Mouse (Mus musculus): Measurements from ENCODE around the gene Trabd2b. TPM values are rescaled to one million over a fixed set of nuclear protein-coding genes. Genes with fewer than 3 reads are reported as not detected.

Trabd2b gene
- polyA plus RNA-seq, 1 experiment = 4.8 TPM

DNA sequence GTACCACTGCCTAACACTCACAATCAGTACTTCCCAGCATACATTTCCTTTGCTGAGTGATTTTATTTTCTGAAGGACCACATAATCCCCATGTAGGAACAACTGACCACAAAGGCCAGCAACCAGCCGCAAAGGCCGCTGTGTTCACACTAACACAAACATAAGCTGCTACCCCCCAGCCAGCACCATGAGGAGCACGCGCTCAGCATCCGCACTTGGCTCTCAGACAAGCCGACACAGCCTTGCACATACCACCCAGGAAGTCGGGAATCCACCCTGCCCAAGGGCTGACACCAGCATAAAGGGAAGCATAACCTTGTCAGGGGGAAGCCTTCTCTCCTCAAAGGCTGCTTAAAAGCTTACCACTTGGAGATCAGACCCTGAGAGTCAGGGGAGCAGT lies 38.7 kb upstream of the Trabd2b start:
- DNase-seq = no peak
- no peak for TF ChIP-seq CTCF (IDR thresholded peaks at IDR 0.05; ENCODE audit: borderline replicate concordance, insufficient read depth, low read depth, low read length)
- no peaks in the 10 kb centered on the region for H3K4me1 ChIP-seq (ENCODE audit: control insufficient read depth, insufficient read depth, low read length)
- no peaks in the 10 kb centered on the region; the same call in 1 of the 2 replicates for H3K27me3 ChIP-seq (ENCODE audit: control insufficient read depth, insufficient read depth, low read length)
- H3K27ac ChIP-seq (ENCODE audit: insufficient read depth, low read length) = no peak overlapping the region
- WGBS = 32% methylated on average over 7 of the region's 7 CpGs
- no peak overlapping the region for H3K4me3 ChIP-seq (replicated peaks; ENCODE audit: insufficient read depth, low read depth, low read length)

GRCm38 (mm10) chr4:114369591-114369990 lies 36.9 kb upstream of the Trabd2b start:
- Histone ChIP-seq H3K27ac (ENCODE audit: insufficient read depth, low read length) (no peak overlapping the region), H3K27me3 (ENCODE audit: control insufficient read depth, insufficient read depth, low read length) (no peaks in the 10 kb centered on the region; the same call in 1 of the 2 replicates), H3K4me1 (ENCODE audit: control insufficient read depth, insufficient read depth, low read length) (no peaks in the 10 kb centered on the region), H3K4me3 (replicated peaks; ENCODE audit: insufficient read depth, low read depth, low read length) (no peak overlapping the region)
- DNase-seq = no peak
- TF ChIP-seq POLR2A (IDR thresholded peaks at IDR 0.05; ENCODE audit: borderline replicate concordance, insufficient read depth, low read length) (no peak), CTCF (IDR thresholded peaks at IDR 0.05; ENCODE audit: borderline replicate concordance, insufficient read depth, low read depth, low read length) (no peak)
- WGBS = 94% methylated on average over 2 of the region's 2 CpGs

DNA sequence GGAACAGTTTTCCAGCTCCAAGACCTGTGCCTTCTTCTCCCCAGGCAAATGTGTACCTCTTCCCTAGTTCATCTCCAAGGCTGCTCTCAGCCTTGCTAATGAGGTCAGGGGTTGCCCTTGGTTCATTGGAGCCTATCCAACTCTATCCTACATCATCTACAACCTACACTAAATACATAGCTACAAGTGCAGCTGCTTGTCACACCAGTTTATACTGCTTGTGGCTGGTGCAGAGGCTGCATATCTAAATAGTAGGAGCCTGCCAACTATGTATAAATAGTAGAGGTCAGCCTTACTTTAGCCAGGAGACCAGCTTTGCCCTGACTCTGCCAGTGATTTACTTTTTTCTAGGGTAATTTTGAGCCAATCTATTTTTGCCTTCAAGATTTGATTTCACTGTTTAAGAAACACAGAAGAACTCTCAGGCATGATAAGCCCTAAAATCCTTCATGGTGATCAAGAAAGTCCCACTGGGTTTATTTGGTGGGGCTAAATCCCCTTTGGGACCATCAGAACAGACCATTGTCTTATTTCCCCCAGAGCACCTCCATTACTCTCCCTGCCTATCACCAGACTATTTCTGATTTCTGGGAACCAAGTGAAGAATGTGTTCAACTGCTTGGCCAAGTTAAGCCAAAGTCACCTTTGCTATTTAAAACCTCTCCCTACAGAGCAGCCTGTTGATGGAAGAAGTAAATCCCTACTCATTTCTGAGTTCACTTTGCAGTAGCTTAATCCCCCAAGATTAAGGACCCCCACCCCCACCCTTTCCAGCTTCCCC lies 35.4 kb upstream of the Trabd2b start:
- Histone ChIP-seq H3K4me1 (ENCODE audit: control insufficient read depth, insufficient read depth, low read length) (no peaks in the 10 kb centered on the region), H3K4me3 (replicated peaks; ENCODE audit: insufficient read depth, low read depth, low read length) (no peak overlapping the region), H3K27ac (ENCODE audit: insufficient read depth, low read length) (no peak overlapping the region), H3K27me3 (ENCODE audit: control insufficient read depth, insufficient read depth, low read length) (no peaks in the 10 kb centered on the region; the same call in 1 of the 2 replicates)
- DNase-seq = no peak
- TF ChIP-seq POLR2A (IDR thresholded peaks at IDR 0.05; ENCODE audit: borderline replicate concordance, insufficient read depth, low read length) (no peak), CTCF (IDR thresholded peaks at IDR 0.05; ENCODE audit: borderline replicate concordance, insufficient read depth, low read depth, low read length) (no peak)

DNA sequence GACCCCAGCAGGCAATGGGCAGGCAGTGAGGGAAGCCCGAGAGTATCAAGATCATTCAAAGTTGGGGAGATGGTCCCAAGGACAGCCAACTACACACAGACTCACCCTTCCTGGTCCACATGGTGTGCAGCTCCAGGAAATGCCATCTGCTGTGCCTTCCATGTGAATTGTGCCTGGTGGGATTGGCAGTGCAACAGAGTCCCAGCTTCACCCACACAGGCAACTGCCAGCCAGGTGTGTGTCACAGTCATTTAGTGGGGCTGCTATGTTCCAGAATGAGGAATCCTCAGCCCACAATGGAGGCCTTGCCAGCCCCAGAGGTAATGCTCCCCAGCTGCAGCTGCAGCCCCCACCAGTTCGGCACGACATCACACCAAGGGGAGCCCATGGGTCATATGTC lies 33.8 kb upstream of the Trabd2b start:
- 60% methylated on average over 3 of the region's 3 CpGs for WGBS
- Histone ChIP-seq H3K4me3 (replicated peaks; ENCODE audit: insufficient read depth, low read depth, low read length) (no peak overlapping the region), H3K27me3 (ENCODE audit: control insufficient read depth, insufficient read depth, low read length) (no peaks in the 10 kb centered on the region; the same call in 1 of the 2 replicates), H3K27ac (ENCODE audit: insufficient read depth, low read length) (no peak overlapping the region), H3K4me1 (ENCODE audit: control insufficient read depth, insufficient read depth, low read length) (no peaks in the 10 kb centered on the region)
- no peak for TF ChIP-seq CTCF (IDR thresholded peaks at IDR 0.05; ENCODE audit: borderline replicate concordance, insufficient read depth, low read depth, low read length)
- TF ChIP-seq POLR2A (IDR thresholded peaks at IDR 0.05; ENCODE audit: borderline replicate concordance, insufficient read depth, low read length) = no peak
- DNase-seq = no peak

- no peaks in the 10 kb centered on the region; the same call in 1 of the 2 replicates for H3K27me3 ChIP-seq (ENCODE audit: control insufficient read depth, insufficient read depth, low read length)
- no peak overlapping the region for H3K27ac ChIP-seq (ENCODE audit: insufficient read depth, low read length)
- H3K4me3 ChIP-seq (replicated peaks; ENCODE audit: insufficient read depth, low read depth, low read length) = no peak overlapping the region
- 100% methylated on average over 1 of the region's 1 CpGs for WGBS
- no peak for DNase-seq
- no peak for TF ChIP-seq CTCF (IDR thresholded peaks at IDR 0.05; ENCODE audit: borderline replicate concordance, insufficient read depth, low read depth, low read length)
- TF ChIP-seq POLR2A (IDR thresholded peaks at IDR 0.05; ENCODE audit: borderline replicate concordance, insufficient read depth, low read length) = no peak
- H3K4me1 ChIP-seq (ENCODE audit: control insufficient read depth, insufficient read depth, low read length) = no peaks in the 10 kb centered on the region
Observed at GRCm38 (mm10) chr4:114374330-114374729, 32.2 kb upstream of the Trabd2b start.

DNA sequence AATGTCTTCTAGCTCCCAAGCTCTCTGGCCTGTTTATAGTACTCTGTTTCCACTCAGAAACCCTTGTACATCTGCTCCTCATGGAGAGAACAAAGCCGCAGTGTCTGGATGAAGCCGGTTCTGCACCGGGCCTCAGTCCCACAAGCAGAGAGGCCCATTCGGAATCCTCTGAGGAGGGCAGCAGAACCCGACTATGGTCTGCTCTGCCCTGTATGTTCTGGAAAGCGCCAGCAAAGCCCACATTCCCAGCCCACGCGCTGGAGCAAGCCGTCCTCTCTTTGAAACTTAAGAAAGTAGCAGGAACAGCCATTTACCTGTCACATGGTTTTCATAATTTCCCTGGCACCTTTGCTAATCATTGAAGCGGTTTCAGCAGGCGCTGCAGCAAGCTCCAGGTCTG lies 29.0 kb upstream of the Trabd2b start:
- DNase-seq = no peak
- 90% methylated on average over 11 of the region's 11 CpGs for WGBS
- Histone ChIP-seq H3K4me3 (replicated peaks; ENCODE audit: insufficient read depth, low read depth, low read length) (no peak overlapping the region), H3K27ac (ENCODE audit: insufficient read depth, low read length) (no peak overlapping the region), H3K4me1 (ENCODE audit: control insufficient read depth, insufficient read depth, low read length) (no peaks in the 10 kb centered on the region), H3K27me3 (ENCODE audit: control insufficient read depth, insufficient read depth, low read length) (no peaks in the 10 kb centered on the region; the same call in 1 of the 2 replicates)
- TF ChIP-seq POLR2A (IDR thresholded peaks at IDR 0.05; ENCODE audit: borderline replicate concordance, insufficient read depth, low read length) (no peak), CTCF (IDR thresholded peaks at IDR 0.05; ENCODE audit: borderline replicate concordance, insufficient read depth, low read depth, low read length) (no peak)

DNA sequence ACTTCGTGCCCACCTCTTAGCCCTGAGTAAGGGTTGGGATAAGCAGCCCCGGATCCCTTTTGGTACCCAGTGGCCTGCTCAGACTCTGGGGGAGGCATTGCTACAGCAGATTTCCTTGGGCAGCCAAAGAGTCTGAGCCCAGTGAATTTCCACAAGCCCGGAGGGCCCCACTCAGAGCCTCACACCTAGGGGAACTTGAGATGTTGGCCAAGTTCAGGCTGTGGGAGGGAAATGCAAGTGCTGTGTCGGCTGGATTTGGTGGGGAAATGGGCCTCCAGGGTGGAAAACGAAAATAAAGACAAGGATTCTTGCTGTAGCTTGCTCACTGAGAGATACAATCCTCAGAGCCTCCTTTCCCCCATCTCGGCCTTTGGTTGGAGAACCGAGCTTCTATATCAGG lies 28.0 kb upstream of the Trabd2b start:
- WGBS = 85% methylated on average over 7 of the region's 7 CpGs
- Histone ChIP-seq H3K4me1 (ENCODE audit: control insufficient read depth, insufficient read depth, low read length) (no peaks in the 10 kb centered on the region), H3K27ac (ENCODE audit: insufficient read depth, low read length) (no peak overlapping the region), H3K27me3 (ENCODE audit: control insufficient read depth, insufficient read depth, low read length) (no peaks in the 10 kb centered on the region; the same call in 1 of the 2 replicates), H3K4me3 (replicated peaks; ENCODE audit: insufficient read depth, low read depth, low read length) (no peak overlapping the region)
- no peak for TF ChIP-seq POLR2A (IDR thresholded peaks at IDR 0.05; ENCODE audit: borderline replicate concordance, insufficient read depth, low read length)
- TF ChIP-seq CTCF (IDR thresholded peaks at IDR 0.05; ENCODE audit: borderline replicate concordance, insufficient read depth, low read depth, low read length) = no peak
- no peak for DNase-seq

- 44% methylated on average over 4 of the region's 4 CpGs for whole genome bisulfite sequencing
- no peak for TF ChIP-seq POLR2A (IDR thresholded peaks at IDR 0.05; ENCODE audit: borderline replicate concordance, insufficient read depth, low read length)
- TF ChIP-seq CTCF (IDR thresholded peaks at IDR 0.05; ENCODE audit: borderline replicate concordance, insufficient read depth, low read depth, low read length) = no peak
- DNase-seq = no peak
- Histone ChIP-seq H3K4me1 (ENCODE audit: control insufficient read depth, insufficient read depth, low read length) (no peaks in the 10 kb centered on the region), H3K27me3 (ENCODE audit: control insufficient read depth, insufficient read depth, low read length) (no peaks in the 10 kb centered on the region; the same call in 1 of the 2 replicates), H3K27ac (ENCODE audit: insufficient read depth, low read length) (no peak overlapping the region), H3K4me3 (replicated peaks; ENCODE audit: insufficient read depth, low read depth, low read length) (no peak overlapping the region)
Observed at GRCm38 (mm10) chr4:114379416-114379956, 27.0 kb upstream of the Trabd2b start.
